Mouse (Mus musculus): ENCODE results near the gene Bcl9l. TPM values are rescaled to one million over a fixed set of nuclear protein-coding genes. Genes with fewer than 3 reads are reported as not detected.

Gene Bcl9l
- total and polyA plus RNA-seq, 3 experiments, result 41.9 to 64.5 (median 61.1) TPM

DNA sequence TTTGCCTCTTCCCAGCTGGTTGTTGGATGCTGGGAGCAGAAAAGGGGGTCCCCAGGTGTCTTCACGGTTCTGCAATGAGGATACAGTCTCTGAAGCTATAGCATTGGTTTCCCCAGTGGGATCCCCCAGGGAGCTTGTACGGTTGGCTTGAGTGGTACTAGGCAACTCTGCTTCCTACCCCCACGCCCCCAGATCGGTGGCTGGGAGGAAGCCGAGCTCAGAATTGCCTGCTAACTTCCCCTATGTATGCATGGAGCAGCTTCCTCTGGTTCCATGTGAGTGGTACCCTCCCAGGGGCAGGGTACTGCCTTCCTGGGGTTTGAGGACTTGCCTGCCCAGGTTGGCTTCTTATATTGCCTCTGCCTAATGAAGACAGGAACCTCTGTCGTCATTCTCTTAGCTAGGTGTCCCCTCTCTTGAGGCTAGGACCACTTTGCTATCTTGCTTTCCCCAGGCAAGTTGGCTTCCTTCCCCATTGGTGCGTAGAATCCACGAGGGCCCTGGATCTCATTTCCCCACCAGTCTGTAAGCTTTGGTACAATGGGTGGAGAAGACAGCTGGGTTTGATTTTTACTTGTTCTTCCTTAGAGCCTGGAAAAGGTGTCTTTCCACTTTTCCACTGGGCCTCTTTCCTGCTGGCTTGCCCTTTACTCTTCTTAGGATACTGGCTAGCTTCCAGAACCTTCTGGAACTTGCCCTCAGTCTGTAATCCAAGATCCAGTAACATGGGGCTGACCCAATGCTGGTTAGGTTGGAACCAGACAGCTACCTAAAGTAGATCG is 29.5 kb downstream of the Bcl9l start:
- peak; percentile 15 for DNase-seq

DNA sequence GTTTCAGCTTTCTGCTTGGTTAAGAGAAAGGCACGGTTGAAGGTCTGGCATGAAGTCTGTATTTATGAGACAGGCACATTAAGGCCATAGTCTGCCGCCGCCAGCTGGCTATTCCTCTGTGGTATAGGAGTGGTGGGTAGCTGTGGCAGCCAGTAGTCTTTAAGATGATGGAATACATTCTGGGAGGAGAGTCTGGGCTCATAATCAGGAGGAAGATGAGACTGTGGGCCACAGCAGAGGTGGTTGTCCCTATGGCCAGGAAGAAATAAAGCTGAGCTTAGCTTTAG is 30.0 kb downstream of the Bcl9l start:
- DNase-seq, result no peak

DNA sequence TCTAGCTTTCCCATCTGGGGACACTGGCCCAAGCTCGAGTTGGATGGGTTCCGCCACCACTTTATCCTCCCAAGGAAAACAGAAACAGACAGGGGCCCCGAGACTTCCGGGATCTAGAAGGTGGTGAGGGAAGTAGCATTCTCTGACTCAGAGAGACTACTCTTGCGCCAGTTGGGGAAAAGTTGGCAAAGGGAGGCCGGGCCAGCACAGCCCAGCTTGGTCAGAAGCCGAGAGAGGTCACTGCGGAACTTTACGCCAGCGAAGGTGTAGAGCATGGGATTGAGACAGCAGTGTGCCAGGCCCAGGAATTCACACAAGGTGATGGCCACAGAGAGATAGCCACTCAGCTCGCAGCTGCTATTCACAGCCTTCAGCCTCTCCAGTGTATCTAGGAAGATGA is 30.5 kb downstream of the Bcl9l start:
- DNase-seq, result peak; percentile 41

DNA sequence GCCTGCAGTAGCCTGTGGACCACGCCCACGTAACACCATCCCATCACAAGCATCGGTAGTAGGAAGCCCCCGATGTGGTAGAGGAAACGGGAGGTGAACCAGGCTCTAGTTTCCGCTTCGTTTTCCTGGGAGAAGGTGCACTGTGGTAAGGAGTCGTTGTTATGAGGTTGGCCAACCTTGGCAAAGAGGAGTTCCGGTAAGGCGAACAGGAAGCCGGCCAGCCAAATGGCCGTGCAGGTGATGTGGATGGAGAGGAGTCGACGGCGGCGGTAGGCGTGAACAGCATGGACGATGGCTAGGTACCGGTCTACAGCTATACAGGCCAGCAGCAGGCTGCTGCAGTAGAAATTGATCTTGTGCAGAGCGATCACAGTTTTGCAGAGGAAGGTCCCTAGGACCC is 31.0 kb downstream of the Bcl9l start:
- DNase-seq, result no peak

DNA sequence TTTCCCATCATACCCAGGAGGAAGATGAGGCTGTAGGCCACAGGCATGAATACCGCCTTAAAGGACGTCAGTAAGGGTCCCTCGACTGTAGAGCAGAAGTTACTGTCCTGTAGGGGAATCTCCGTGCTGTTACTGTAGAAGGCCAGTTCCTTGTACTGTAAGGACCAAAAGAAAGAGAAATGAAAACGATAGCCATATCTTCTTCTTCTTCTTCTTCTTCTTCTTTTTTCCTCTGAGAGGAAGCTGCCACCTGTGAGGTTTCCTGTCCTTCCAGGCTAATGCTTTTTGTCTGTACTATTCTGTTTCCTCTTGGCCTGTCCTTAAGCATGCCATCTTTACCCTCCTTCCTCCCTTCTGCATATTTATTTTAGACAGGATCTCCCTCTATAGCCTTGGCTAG is 31.5 kb downstream of the Bcl9l start:
- DNase-seq, result no peak

DNA sequence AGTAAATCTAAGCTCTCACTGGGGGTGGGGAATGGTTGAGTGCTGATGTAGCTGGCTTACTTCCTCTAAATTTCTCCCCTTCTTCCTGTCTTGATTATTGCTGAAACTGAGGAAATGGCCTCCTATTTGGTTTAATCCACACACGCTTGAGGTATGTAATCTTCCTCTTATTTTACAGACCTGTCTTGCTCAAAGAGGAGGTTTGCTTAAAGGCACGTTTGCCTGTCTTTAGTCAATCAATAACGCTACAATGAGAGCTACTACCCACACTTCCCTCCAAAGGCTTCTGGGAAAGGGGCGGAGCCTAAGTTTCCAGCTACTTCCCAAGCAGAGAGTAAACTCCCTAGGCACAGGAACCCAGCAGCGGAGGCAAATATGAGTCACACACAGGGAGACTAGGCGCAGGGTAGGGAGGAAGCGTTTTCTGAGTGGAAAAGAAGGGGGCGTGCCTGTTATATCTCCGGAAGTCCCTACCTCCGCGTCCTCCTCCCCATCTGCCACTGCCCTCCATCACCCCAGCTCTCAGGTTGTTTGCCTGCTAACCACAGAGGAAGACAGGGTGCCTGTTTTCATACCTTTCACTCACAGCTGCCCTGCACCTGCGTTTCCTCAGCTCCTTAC is 32.6 kb downstream of the Bcl9l start:
- peak; percentile 71 for DNase-seq

DNA sequence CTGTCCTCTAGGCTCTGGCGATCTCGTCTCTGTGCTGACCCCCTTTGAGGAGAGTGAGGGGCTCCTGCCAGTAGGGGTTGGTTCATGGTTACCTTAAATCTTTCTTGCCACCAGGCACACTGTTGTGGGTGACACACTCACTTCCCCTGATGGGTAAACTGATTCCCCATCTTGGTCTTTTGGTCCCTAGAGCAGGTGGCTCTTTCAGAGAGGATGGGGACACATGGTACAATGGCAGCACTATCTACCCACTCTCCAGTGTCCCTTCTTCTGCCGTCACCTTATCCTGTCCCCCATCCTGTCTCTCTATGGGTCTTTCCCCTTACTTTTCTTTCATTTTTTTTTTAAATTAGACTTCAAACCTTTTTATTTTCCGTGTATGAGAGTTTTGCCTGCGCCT is 33.3 kb downstream of the Bcl9l start:
- DNase-seq, result no peak

DNA sequence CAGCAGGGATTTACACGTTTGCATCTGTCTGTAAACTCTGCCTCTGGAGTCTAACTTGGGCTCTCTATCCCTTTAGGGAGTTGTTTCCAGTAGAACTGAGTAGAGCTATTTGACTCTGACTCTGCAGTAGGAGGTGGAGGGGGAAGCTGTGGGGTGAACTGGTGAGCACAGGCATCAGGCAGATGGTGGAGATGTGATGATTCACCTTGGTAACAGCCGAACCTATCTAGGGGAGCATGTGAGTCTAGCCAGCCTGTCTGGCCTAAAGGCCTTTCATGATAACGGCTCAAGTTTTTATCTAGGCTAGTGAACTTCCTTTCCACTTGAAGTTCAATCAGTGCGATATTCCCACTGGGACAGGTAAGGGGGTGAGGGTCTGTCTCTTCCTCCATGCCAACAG is 34.7 kb downstream of the Bcl9l start:
- peak; percentile 21 for DNase-seq

DNA sequence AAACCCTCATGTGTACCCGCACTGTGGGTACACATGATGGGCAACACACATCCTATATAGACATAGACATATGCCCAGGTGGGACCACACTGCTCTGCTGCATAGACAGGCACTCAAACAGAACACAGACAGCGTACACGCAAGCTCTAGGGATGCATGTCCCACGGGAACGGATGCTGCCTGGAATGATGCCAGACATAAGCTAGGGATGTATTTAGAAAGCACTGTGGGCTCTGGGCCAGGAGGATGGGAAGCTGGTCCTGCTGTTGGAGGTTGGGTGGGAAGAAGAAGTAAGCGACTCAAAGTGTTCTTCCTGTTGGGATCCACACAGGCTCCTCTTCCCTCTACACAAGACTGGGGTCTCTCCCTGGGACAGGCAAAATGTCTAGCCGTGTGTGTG is 35.4 kb downstream of the Bcl9l start:
- no peak for DNase-seq

DNA sequence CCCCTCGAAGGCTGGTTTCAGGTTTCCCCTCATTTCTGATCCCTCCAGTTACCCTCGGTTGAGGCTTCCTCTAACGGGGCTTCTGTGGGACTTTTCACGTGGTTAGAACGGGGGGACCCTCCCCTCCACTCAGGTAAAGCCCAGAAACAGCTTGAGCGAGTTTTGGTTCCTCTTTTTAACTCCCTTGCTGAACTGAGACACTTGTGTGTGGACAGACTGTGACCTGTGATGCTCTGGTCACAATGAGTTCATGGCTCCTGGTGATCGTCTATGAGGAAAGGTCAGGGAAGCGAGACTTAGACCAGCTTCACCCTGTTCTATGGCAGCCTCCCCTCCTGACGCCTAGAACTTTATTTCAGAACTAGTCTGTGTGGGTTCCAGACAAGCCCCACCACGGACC is 39.3 kb downstream of the Bcl9l start:
- no peak for DNase-seq

DNA sequence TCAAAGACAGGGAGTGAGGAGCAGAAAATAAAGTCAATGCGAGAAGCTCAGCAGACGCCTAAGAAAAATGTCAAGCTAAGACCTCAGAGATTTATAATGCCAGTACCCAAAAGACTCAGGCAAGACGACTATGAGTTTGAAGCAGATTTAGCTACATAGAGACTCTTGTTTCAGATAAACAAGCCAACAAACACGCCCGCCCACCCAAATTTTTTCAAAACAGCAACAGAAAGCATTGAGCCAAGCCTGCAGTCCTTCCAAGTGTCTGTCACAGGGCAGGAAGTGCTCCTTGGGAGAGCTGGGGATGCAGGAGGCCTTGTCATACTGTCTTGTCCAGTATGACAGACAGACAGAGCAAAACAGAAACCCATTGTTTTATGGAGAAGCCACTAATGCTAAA is 41.1 kb downstream of the Bcl9l start:
- DNase-seq, result no peak

DNA sequence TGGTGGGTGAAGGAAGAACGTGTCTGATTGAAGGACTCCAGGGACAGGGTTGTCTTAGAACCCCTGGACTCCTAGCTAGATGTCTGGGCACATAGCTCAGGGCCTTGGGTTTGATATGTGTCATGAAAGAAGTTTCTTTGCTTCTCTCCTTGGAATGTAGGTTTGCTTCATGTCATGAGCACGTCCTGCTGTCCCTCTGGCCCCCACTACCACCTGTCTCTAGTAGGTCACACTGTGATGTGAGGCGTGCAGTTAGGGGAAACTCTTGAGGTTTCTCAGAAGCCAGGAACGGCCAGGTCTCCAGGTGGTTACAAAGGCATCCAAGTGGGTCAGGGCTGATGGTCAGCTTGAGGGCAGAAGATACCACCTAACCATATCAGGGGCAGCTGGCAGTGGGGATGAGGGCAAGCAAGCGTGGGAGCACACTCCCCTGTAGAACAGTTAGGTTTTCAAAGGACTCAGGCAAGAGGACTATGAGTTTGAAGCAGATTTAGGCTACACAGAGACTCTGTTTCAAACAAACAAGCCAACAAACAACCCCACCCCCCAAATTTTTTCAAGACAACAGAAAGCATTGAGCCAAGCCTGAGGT is 41.7 kb downstream of the Bcl9l start:
- no peak for DNase-seq

DNA sequence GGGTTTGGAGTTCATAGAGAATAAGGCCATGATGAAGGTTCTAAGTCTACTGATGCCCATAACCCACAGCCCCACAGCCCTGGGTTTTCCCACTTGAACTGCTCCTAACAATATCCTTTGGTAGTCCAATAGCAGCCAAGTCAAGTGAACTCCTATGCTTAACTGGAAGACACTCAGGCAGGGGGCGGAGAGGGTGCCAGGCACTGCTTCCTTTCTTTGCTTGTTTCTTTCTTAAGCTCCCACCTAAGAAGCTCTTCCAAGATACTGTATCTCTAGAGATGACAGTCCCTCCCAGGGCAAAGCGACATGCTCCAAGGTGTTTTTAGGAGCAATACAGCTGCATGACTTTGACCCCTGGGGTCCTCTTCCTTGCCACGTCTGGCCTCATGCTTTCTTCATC is 42.4 kb downstream of the Bcl9l start:
- DNase-seq, result no peak

DNA sequence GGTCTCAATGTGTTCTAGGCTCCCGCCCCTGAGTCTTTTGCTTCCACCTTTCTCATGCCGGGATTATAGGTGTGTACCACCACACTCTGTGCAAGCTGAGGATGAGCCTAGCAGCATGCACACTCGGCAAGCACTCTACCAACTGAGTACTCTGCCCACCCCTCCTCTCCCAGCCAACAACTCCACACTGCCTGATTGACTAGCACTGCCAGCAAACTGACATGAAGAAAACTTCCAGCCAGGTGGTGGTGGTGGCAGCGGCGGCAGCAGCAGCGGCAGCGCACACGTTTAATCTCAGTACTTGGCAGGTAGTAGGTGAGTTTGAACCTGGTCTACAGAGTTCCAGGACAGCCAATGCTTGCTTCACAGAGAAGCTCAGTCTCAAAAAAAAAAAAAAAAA is 43.0 kb downstream of the Bcl9l start:
- DNase-seq, result no peak

DNA sequence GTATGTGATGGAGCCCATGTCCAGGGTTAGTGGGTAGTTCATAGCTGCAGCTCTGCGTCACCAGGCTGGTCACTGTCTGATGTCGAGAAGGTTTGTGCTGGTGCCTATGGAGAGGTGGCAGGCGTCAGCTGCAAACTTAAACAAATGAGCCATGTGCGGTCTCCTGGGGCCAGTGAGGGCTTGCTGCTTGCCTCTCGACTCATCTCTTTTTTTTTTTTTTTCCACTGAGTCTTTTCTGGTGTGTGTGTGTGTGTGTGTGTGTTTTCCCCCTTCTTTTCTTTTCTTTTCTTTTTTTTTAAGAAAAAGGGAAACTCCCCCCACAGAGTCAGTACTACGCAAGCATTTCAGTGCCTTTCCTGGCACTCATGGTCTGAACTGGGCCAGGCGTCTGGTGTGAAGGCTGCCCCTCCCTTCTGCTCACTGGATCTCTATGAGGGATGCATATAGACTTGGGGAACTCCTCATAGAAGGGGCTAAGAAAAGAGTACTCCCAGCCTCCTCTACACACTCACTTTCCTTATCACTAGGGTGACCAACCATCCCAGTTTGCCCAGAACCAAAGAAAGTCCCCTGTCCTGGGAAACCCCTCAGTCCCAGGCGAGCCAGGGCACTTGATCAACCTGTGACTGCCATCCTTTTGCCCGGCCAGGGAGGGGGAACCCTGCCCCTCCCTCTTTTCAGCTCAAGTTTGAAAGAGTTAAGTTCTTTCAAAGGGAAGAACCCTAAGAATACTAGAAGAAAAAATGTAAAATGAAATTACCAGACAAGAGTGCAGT is 43.9 kb downstream of the Bcl9l start:
- DNase-seq, result no peak

DNA sequence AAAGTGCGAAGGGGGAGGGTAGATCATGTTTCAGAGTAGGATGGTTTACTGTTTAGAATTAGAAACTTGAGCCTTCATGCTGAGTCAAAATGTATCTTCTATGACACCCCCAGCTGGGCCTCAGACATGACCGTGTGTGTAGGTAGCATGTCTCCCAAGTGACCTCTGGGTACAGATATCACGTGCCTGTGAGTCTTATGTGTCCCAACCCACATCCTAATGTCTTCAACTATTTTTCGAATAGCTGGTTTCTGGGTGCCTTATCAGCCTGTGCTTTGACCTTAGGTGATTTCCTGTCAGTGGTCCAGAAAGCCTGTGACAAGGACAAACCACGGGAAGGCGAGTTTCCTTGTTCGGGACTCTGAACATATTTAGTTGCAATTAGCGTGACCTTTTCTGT is 45.7 kb downstream of the Bcl9l start:
- DNase-seq, result peak; percentile 27

DNA sequence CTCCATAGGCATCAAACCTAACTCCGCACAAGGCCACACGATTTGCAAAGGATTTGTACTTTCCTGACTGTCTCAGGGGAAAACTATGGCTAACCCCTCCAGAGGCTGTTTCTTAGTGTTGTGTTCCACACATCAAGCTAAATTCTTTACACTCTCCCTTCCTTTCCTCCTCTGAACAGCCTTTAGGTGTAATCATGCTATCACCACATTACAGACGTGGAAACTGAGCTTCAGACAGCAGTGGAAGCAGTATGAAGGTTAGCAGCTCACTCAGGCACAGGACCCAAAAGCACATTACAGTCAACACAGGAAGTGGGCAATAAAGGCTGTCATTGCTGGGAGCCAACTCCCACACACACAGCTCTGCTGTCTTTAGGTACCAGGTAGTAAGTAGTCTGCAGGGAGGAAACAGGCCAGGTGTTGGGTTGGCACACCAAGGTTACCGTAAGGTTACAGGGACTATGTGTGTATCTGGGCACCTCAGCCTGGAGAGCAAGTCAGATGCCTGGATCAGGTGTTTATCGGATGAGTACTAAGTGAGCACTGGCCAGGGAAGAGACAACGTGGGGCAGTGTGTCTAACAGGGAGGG is 50.5 kb downstream of the Bcl9l start:
- no peak for DNase-seq

DNA sequence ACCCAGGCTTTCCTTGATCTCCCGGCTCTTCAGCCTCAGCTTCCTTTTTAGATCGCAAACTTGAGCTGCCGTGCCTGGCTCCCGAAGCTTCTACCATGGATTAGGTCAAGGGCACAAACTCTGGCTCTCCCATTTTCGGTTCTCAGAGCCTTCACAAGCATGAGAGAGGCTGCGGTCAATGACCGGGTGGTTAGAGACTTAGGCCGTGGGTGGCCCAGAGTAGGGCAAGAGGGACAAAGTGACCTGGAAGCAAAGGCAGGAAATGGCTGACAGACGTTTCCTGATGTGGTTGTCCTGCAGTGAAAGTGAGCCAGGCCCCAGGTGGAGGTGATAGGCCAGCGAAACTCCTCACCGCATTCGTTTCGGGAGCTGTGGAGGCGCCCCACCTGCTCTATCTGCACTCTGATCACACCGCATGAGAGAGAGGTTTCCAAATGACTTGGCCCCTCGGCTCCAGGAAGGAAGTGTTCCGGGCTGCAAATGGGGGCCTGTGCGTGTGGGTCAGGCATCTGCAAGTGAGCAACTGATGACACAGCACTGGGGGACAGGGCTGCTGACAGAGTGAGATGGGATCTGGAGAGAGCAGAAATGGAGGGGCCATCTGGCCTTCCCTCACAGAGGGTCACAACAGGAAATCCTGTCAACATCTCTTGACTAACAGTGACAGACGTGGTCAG is 55.1 kb downstream of the Bcl9l start:
- DNase-seq, result no peak

DNA sequence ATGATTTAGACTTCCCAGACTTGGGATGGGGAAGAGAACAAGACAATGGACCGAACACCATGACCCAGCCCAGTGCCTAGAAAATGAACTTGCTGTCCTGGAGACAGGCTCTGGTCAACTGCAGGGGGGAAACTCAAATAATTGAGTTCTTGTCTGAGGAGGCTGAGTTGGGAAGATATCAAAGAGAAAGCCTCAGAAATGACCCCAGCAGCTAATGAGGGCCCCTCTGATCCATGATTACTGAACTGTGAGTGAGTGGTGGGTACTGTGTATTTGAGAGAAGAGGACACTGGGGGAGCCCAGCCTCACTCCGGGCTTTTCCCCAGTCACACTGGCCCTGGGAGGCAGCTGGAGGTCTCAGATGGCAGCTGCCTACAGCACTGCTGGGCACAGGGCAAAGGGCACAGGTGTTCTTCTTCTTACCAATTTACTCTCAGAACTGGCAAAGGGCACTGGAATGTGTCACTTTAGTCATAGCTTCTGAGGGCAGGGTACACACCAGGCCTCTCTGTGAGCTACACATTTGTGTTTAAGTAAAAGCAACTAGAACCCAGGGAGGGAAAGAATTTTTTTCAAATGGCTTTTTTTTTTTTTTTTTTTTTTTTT is 57.3 kb downstream of the Bcl9l start:
- DNase-seq, result no peak

DNA sequence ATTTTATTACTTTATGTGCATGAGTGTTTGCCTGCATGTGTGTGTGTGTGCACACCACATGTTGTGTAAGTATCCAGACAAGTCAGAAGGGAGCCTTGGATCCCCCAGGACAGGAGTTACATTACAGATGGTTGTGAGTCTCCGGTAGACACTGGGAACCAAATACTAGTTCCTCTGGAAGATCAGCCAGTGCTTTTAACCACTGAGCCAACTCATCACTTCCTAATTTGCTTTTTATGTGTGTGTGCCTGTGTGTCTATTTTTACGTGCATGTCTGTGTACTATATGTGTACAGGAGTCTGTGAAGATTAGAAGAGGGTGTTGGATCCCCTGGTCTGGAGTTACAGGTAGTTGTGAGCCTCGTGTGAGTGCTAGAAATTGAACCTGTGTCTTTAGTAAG is 58.1 kb downstream of the Bcl9l start:
- DNase-seq, result no peak

DNA sequence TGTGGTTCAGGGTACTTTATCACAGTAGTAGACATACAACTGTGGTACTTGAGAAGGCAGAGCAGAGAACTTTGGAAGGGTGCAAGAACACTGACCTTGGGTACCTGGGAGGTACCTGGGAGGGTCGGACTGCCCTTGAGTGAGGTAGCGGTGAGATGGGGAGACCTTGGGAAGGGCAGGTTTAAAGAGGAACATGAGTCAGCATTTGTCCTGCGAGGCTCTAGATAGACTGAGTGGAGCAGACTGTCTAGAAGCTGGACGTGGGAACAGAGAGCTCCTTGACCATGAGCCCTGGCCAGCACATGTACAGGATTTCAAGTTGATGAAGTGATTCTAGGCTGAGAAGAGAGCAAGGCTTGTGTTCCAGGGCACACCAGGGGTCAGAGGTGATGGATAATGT is 59.7 kb downstream of the Bcl9l start:
- no peak for DNase-seq

DNA sequence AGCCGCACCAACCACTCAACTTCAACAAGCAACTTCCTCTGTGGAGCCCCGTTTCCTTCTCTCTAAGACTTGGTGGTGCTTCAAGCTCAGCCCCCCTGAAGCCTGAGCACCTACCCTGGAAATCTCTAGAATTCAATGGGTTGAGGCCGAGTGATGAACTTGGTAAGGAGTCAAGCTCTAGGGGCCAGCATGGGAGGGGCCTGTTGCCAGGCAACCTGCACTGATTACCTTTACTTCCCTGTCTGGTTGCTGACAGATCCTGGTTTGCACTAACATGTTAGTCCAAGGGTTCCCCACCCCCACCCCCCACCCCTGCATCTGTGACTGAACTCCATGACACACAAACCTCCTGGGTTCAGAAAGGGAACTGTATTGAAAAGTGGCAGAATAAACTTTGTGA is 62.4 kb downstream of the Bcl9l start:
- DNase-seq, result no peak

Data from adrenal gland, adult 2 months (tissue).